Mouse (Mus musculus) neural tube, embryonic 11.5 days (tissue): ENCODE data around the gene Il11ra1. TPM values are rescaled to one million over a fixed set of nuclear protein-coding genes. Genes with fewer than 3 reads are reported as not detected.

Experiments used
- ATAC-seq: fragments of 200-750 bp; cut with Nextera tagmentation; 2 replicates; pipeline ENCODE4 v1.8.0; 2017; ENCODE audit warnings: moderate number of reproducible peaks, mild to moderate bottlenecking, moderate TSS enrichment, moderate library complexity; ENCODE audit not compliant: insufficient read depth, low FRiP score, low TSS enrichment
- DNase-seq: peaks from one replicate; pipeline ENCODE4 v3.0.0-alpha.2; 2015; ENCODE audit warnings: low spot score
- H3K27ac ChIP-seq: fragments of 300-500 bp; sonication (generic); 2 replicates; pipeline ENCODE4 v1.5.1; 2014; ENCODE audit warnings: low read depth, mild to moderate bottlenecking, low read length
- H3K27me3 ChIP-seq: fragments of 300-500 bp; sonication (generic); 2 replicates; pipeline ENCODE4 v1.6.1; 2014; ENCODE audit warnings: mild to moderate bottlenecking, low read length, mixed read lengths; ENCODE audit not compliant: control insufficient read depth, insufficient read depth
- H3K36me3 ChIP-seq: fragments of 300-500 bp; sonication (generic); 2 replicates; pipeline ENCODE4 v1.6.1; 2014; ENCODE audit warnings: mild to moderate bottlenecking, low read length, moderate library complexity, mixed read lengths; ENCODE audit not compliant: control insufficient read depth, insufficient read depth
- H3K4me1 ChIP-seq: fragments of 300-500 bp; sonication (generic); 2 replicates; pipeline ENCODE4 v1.6.1; 2014; ENCODE audit warnings: low read length, mixed read lengths; ENCODE audit not compliant: control insufficient read depth, insufficient read depth
- H3K4me2 ChIP-seq: fragments of 300-500 bp; sonication (generic); 2 replicates; pipeline ENCODE4 v1.6.1; 2014; ENCODE audit warnings: low read depth, mild to moderate bottlenecking, moderate library complexity
- H3K4me3 ChIP-seq: fragments of 300-500 bp; sonication (generic); 2 replicates; pipeline ENCODE4 v1.5.1; 2014; ENCODE audit warnings: low read depth, low read length
- H3K9ac ChIP-seq: fragments of 300-500 bp; sonication (generic); 2 replicates; pipeline ENCODE4 v1.6.1; 2014; ENCODE audit warnings: mild to moderate bottlenecking, low read length
- H3K9me3 ChIP-seq: fragments of 300-500 bp; sonication (generic); 2 replicates; pipeline ENCODE4 v1.6.1; 2016; ENCODE audit warnings: low read length; ENCODE audit not compliant: control insufficient read depth
- WGBS: fragments of 180-500 bp; shearing (Covaris S2); extraction: QIAGEN DNeasy Blood & Tissue Kit; methylation state at CpG from one replicate; pipeline ENCODE4 v1.1.7; 2014; 5-methylcytosine and 5-hydroxymethylcytosine counted together
- polyA plus RNA-seq: library from polyadenylated mRNA; unstranded; fragments of >200 nt; fragmentation: Nextera tagmentation; extraction: Ambion mirVana; gene quantifications from 2 replicates; pipeline ENCODE4 v1.2.1, GENCODE M21; 2014

Gene Il11ra1
- polyA plus RNA-seq, 1 experiment from 2014 or later, result 65.9 TPM

GRCm38 (mm10) chr4:41663614-41664013 lies 36.2 kb upstream of the Il11ra1 start:
- ATAC-seq (no peak), DNase-seq (no peak)
- WGBS, result 33% methylated on average over 9 of the region's 9 CpGs
- H3K9ac ChIP-seq, result no peak overlapping the region
- peaks cover 2% of the 10 kb centered on the region; the same call in 1 of the 2 replicates for H3K36me3 ChIP-seq
- no peak overlapping the region for H3K4me3 ChIP-seq
- H3K9me3 ChIP-seq, result no peaks in the 10 kb centered on the region
- peaks cover 63% of the 10 kb centered on the region for H3K4me1 ChIP-seq
- H3K4me2 ChIP-seq, result no peak overlapping the region
- H3K27me3 ChIP-seq, result no peaks in the 10 kb centered on the region
- H3K27ac ChIP-seq, result no peak overlapping the region

- 51% methylated on average over 7 of the region's 7 CpGs for WGBS
- ATAC-seq (no peak), DNase-seq (no peak)
- Histone ChIP-seq H3K4me1 (peaks cover 55% of the 10 kb centered on the region), H3K27ac (no peak overlapping the region), H3K4me2 (no peak overlapping the region), H3K27me3 (no peaks in the 10 kb centered on the region), H3K4me3 (no peak overlapping the region), H3K36me3 (peaks cover 2% of the 10 kb centered on the region; the same call in 1 of the 2 replicates), H3K9ac (no peak overlapping the region), H3K9me3 (no peaks in the 10 kb centered on the region)
These were observed 35.3 kb upstream of the Il11ra1 start for GRCm38 (mm10) chr4:41664533-41664932.

DNA sequence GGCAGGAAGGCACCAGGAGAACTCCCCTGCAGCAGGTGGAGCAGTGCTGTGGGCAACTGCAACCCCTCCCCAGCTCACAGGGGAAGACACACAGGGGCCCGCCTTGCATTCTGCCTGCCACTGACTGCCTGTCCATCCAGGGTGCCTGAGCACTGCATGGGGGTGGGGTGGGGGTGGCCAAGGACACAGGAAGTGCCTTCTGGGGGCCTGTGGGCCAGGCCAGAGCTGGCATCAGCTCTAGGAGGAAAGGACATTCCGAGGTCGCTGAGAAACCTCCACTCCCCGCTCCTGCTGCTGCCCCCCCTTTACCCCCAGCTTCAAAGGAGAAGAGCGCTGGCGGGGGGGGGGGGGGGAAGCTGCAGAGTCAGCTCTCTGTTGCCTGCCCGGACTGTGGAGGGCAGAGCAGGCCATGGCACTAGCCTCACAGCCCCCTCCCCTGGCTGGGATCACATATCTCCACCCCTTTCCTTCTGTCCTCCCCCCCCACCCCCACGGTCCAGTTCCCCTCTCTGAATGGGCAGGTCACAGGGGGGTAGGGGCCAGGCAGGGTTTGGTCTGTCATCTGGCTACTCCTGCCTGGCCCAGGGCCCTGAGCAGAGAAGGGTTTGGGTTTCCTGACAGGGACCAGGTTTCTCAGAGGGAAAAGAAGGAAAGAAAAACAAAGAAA lies 34.6 kb upstream of the Il11ra1 start:
- H3K9me3 ChIP-seq, result no peaks in the 10 kb centered on the region
- H3K9ac ChIP-seq, result 0 out of 2 replicates have a peak overlapping the region, but pooled peaks have one; percentile 5
- H3K4me3 ChIP-seq, result no peak overlapping the region
- peaks cover 51% of the 10 kb centered on the region for H3K4me1 ChIP-seq
- no peak for DNase-seq
- peak overlapping the region; percentile 7; the same call in 1 of the 2 replicates for H3K27ac ChIP-seq
- WGBS, result 9% methylated on average over 5 of the region's 8 CpGs
- H3K4me2 ChIP-seq, result no peak overlapping the region
- H3K27me3 ChIP-seq, result no peaks in the 10 kb centered on the region
- ATAC-seq, result no peak
- H3K36me3 ChIP-seq, result peaks cover 2% of the 10 kb centered on the region; the same call in 1 of the 2 replicates

DNA sequence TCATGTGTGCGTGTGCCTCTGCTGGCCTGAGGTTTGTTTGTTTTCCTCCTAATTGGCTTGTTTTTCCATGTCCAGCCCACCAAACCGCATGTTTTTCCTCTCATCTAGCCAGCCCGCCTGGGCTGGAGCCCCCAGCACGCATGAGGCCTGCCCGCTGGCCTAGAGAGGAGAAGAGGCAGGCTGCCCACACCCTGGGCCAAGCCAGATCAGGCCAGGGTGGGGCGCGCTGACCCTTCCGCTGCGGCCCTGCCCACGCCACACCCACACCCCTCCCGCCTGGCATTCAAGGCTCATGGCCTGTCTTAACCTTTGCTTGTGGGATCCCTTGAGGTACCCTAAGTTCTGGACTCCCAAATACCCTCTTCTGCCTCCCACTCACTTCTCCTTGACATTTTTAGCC lies 33.1 kb upstream of the Il11ra1 start:
- Histone ChIP-seq H3K4me2 (no peak overlapping the region), H3K27ac (no peak overlapping the region), H3K9ac (no peak overlapping the region; the same call in 1 of the 2 replicates), H3K4me1 (peaks cover 38% of the 10 kb centered on the region), H3K9me3 (no peaks in the 10 kb centered on the region), H3K27me3 (no peaks in the 10 kb centered on the region), H3K4me3 (no peak overlapping the region), H3K36me3 (peaks cover 2% of the 10 kb centered on the region; the same call in 1 of the 2 replicates)
- WGBS, result 80% methylated on average over 10 of the region's 11 CpGs
- ATAC-seq, result no peak
- no peak for DNase-seq

DNA sequence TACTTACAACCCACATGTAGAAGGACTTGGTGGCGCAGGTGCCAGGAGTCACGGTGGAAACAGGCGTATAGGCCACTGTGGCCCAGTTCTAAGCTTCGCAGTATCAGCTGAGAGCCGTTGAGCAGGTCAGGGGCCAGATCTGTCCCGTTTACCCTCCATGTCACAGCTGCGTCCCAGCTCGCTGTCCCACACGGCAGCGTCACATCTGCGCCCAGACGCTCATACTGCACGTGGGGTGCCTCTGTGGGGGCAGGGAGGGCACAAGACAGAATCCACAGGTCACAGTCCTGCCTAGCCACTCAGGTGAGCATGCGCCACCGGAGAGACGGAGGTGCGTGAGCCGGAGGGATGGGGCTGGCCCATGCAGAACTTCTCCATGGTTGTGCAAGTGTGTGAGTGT lies 29.0 kb upstream of the Il11ra1 start:
- H3K9me3 ChIP-seq, result no peaks in the 10 kb centered on the region
- no peaks in the 10 kb centered on the region for H3K36me3 ChIP-seq
- no peak for DNase-seq
- no peak overlapping the region for H3K9ac ChIP-seq
- ATAC-seq, result no peak
- peaks cover 34% of the 10 kb centered on the region for H3K4me1 ChIP-seq
- H3K4me3 ChIP-seq, result no peak overlapping the region
- H3K4me2 ChIP-seq, result no peak overlapping the region
- H3K27ac ChIP-seq, result no peak overlapping the region
- no peaks in the 10 kb centered on the region for H3K27me3 ChIP-seq
- 83% methylated on average over 18 of the region's 18 CpGs for WGBS

DNA sequence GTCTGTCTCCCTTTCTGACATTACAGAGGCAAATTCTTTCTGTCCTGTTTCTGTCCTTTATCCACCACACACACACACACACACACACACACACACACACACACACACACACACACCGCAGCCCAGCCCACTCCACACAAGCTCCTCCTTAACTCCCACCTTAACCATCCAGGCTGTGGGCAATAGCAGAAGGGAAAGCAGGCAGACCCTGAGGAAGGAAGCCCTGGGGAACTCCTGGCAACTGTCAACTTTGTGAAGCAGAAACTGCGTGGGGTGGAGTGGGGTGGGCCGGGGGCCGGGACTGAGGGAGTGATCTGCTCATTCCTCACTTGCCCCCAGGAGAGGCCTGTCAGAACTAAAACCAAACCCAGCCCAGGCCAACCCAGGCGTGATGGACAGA lies 28.3 kb upstream of the Il11ra1 start:
- Histone ChIP-seq H3K9ac (no peak overlapping the region), H3K27ac (no peak overlapping the region), H3K27me3 (no peaks in the 10 kb centered on the region), H3K4me1 (peaks cover 40% of the 10 kb centered on the region), H3K4me3 (no peak overlapping the region), H3K9me3 (no peaks in the 10 kb centered on the region), H3K4me2 (no peak overlapping the region), H3K36me3 (no peaks in the 10 kb centered on the region)
- WGBS, result 41% methylated on average over 5 of the region's 5 CpGs
- DNase-seq (no peak), ATAC-seq (no peak)

DNA sequence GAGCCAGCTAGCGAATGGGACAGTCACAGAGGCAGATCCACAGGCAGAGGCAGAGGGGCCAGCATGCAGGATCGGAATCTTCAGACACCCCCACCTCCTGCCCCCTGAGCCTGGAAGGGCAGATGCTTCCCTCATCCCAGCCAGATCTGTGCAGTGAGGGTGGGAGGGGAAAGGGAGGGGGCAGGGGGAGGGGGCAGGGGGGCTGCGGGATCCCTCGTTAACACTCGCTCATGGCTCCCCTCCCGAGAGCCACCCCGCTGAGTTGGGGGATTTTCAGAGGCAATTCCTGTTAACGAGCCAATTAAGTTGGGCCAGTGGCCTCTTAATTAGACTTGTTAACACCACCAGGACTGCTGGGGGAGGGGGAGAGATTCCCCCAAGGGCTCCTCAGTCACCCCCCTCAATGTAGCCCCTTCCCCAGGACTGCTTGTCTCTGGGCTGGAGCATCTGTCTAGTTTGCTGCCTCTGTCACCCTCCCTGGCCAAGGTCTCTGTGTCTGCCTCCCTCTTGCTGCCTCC lies 27.8 kb upstream of the Il11ra1 start:
- Histone ChIP-seq H3K27me3 (no peaks in the 10 kb centered on the region), H3K27ac (peak overlapping the region; percentile 65; the same call in 1 of the 2 replicates), H3K9me3 (no peaks in the 10 kb centered on the region), H3K9ac (peak overlapping the region; percentile 41), H3K4me2 (no peak overlapping the region), H3K4me3 (no peak overlapping the region), H3K4me1 (peaks cover 39% of the 10 kb centered on the region), H3K36me3 (no peaks in the 10 kb centered on the region)
- ATAC-seq (peak; percentile 28; the same call in 1 of the 2 replicates), DNase-seq (no peak)
- WGBS, result 8% methylated on average over 8 of the region's 8 CpGs

DNA sequence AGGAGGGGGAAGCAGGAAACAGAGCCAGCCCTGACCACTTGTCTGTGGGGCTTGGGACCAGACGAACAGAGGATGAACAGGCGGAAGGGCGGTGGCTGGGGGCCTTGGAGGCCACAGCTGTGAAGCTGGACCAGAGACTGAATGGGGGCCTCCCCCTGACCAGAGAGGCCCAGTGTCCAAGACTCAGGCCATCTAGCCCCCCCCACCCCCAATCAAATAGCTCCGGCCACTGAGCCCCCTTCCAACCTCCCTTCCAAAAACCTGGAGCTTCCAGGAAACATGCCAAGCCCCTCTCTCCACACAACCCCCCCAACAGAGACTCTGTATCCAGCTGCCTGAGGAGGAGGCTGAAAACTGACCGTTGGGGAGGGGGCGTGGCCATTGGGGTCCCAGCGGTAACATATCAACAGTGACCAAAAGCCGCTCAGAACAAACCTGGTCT lies 27.2 kb upstream of the Il11ra1 start:
- Histone ChIP-seq H3K4me1 (peaks cover 43% of the 10 kb centered on the region), H3K27me3 (no peaks in the 10 kb centered on the region), H3K4me2 (no peak overlapping the region), H3K27ac (peak overlapping the region; percentile 65), H3K36me3 (no peaks in the 10 kb centered on the region), H3K4me3 (no peak overlapping the region), H3K9ac (peak overlapping the region; percentile 41), H3K9me3 (no peaks in the 10 kb centered on the region)
- no peak for ATAC-seq
- WGBS, result 27% methylated on average over 8 of the region's 8 CpGs
- no peak for DNase-seq

GRCm38 (mm10) chr4:41673186-41673585 lies 26.6 kb upstream of the Il11ra1 start:
- ATAC-seq, result no peak
- H3K9ac ChIP-seq, result no peak overlapping the region
- H3K9me3 ChIP-seq, result no peaks in the 10 kb centered on the region
- no peak overlapping the region for H3K4me3 ChIP-seq
- DNase-seq, result no peak
- peak overlapping the region; percentile 9 for H3K27ac ChIP-seq
- 57% methylated on average over 19 of the region's 19 CpGs for WGBS
- no peaks in the 10 kb centered on the region for H3K27me3 ChIP-seq
- H3K4me1 ChIP-seq, result peaks cover 49% of the 10 kb centered on the region
- no peaks in the 10 kb centered on the region for H3K36me3 ChIP-seq
- H3K4me2 ChIP-seq, result no peak overlapping the region
